In the genomic region with DNA sequence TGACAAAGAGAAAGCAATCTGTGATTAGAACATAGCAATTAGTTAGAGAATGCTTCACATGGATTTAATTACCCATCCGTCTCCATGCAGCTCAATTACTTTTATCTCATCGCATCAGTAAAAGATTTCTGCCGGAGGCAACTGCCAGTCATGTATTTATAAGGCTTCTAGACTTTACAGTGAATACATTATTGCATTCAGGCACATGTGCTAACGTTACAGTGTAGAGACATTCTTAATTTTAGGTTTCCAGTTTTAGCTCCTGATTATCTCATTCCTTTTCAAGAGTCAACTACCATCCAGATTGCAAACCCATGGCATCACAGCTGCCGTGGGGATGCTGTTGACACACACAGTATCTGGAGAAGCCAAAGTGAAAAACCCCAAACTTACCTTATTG, we compare ENCODE assay signal across 14 mouse cellular contexts.
A peak's percentile ranks its signal among the peaks of the same experiment; 100 is the strongest.
DNase-seq lines count a peak whose midpoint lies in the region; ATAC-seq and TF ChIP-seq lines count a peak whose summit lies in the region.
"Had no signal": no experiment of that assay in that cellular context is flagged by ENCODE, and none has a peak within 500 bp of the region (broad histone marks: within the 10 kb centered on the region; RNA-seq: fewer than 3 reads in every experiment).

No protein-coding gene starts in this region.

- TF ChIP-seq CTCF in forebrain, postnatal 0 days (IDR thresholded peaks at IDR 0.05; ENCODE audit: low read depth) = no peak

- WGBS in hindbrain, embryonic 12.5 days = 58% methylated on average over 5 of the region's 5 CpGs
- WGBS in hindbrain, embryonic 10.5 days = 82% methylated on average over 5 of the region's 5 CpGs
- 23% methylated on average over 5 of the region's 5 CpGs for WGBS in forebrain, postnatal 0 days

- peak; percentile 22; the same call in 1 of the 2 replicates for ATAC-seq in hindbrain, embryonic 12.5 days (ENCODE audit: low FRiP score)
- ATAC-seq in forebrain, postnatal 0 days = peak; percentile 97

- DNase-seq in hindbrain, embryonic 10.5 days (ENCODE audit: low spot score) = no peak
- peak; percentile 62 for DNase-seq in retina, postnatal 1 day
- DNase-seq in retina, embryonic 14.5 days (ENCODE audit: low spot score) = no peak
- DNase-seq in forebrain, postnatal 0 days = peak; percentile 78
- DNase-seq in telencephalon, adult 2 months (ENCODE audit: low read depth, low spot score) = peak; percentile 58
- DNase-seq in spleen, adult 12 weeks (ENCODE audit: low spot score) = no peak
- no peak for DNase-seq in cerebellum, adult 8-10 months
- DNase-seq: adrenal gland, postnatal 14 days; heart, adult 2 months; layer of hippocampus, adult 9-11 months; spleen, adult 18-20 months had no signal

- H3K4me2 ChIP-seq in hindbrain, embryonic 12.5 days (replicated peaks) = no peak overlapping the region
- no peak overlapping the region for H3K4me2 ChIP-seq in forebrain, postnatal 0 days (ENCODE audit: low read depth)
- H3K4me2 ChIP-seq: liver, embryonic 15.5 days had no signal

- H3K4me3 ChIP-seq in hindbrain, embryonic 12.5 days = no peak overlapping the region
- no peak overlapping the region for H3K4me3 ChIP-seq in hindbrain, embryonic 10.5 days
- H3K4me3 ChIP-seq in forebrain, postnatal 0 days (ENCODE audit: low read depth, low read length) = no peak overlapping the region
- H3K4me3 ChIP-seq: heart, adult 2 months; liver, embryonic 15.5 days had no signal

- no peak overlapping the region for H3K9ac ChIP-seq in hindbrain, embryonic 12.5 days
- no peak overlapping the region for H3K9ac ChIP-seq in forebrain, postnatal 0 days
- H3K9ac ChIP-seq: liver, embryonic 15.5 days had no signal

- H3K27me3 ChIP-seq in hindbrain, embryonic 12.5 days = no peaks in the 10 kb centered on the region
- no peaks in the 10 kb centered on the region for H3K27me3 ChIP-seq in hindbrain, embryonic 10.5 days (ENCODE audit: insufficient read depth, poor library complexity, severe bottlenecking)
- no peaks in the 10 kb centered on the region for H3K27me3 ChIP-seq in forebrain, postnatal 0 days (ENCODE audit: insufficient read depth, low read length)
- H3K27me3 ChIP-seq: liver, embryonic 15.5 days had no signal

- no peaks in the 10 kb centered on the region for H3K4me1 ChIP-seq in hindbrain, embryonic 12.5 days
- H3K4me1 ChIP-seq in hindbrain, embryonic 10.5 days (replicated peaks) = no peaks in the 10 kb centered on the region
- H3K4me1 ChIP-seq in forebrain, postnatal 0 days (ENCODE audit: insufficient read depth) = peaks cover 9% of the 10 kb centered on the region; the same call in 1 of the 2 replicates
- H3K4me1 ChIP-seq: liver, embryonic 15.5 days had no signal

- H3K27ac ChIP-seq in hindbrain, embryonic 12.5 days = no peak overlapping the region
- H3K27ac ChIP-seq in hindbrain, embryonic 10.5 days = no peak overlapping the region
- peak overlapping the region; percentile 81 for H3K27ac ChIP-seq in forebrain, postnatal 0 days (ENCODE audit: low read depth, low read length)
- H3K27ac ChIP-seq: heart, adult 2 months; kidney, postnatal 0 days; liver, embryonic 15.5 days had no signal

- no peaks in the 10 kb centered on the region for H3K9me3 ChIP-seq in hindbrain, embryonic 12.5 days (replicated peaks)
- no peaks in the 10 kb centered on the region for H3K9me3 ChIP-seq in hindbrain, embryonic 10.5 days
- no peaks in the 10 kb centered on the region for H3K9me3 ChIP-seq in forebrain, postnatal 0 days (ENCODE audit: low read length)
- H3K9me3 ChIP-seq: liver, embryonic 15.5 days had no signal

- H3K36me3 ChIP-seq in hindbrain, embryonic 12.5 days = no peaks in the 10 kb centered on the region
- H3K36me3 ChIP-seq in hindbrain, embryonic 10.5 days = no peaks in the 10 kb centered on the region
- H3K36me3 ChIP-seq in forebrain, postnatal 0 days (ENCODE audit: insufficient read depth) = no peaks in the 10 kb centered on the region
- H3K36me3 ChIP-seq: liver, embryonic 15.5 days had no signal

Comparison
In these comparisons a context has a peak if more than half of its experiments do, and no peak if none do; other contexts are left out.
1. DNase-seq: peak in retina, postnatal 1 day (single experiment), forebrain, postnatal 0 days (single experiment) and telencephalon, adult 2 months (single experiment); none in hindbrain, embryonic 10.5 days (single experiment), retina, embryonic 14.5 days (single experiment), spleen, adult 12 weeks (single experiment) and cerebellum, adult 8-10 months (single experiment).